In genomic region chr1:182562576-182563370, GRCm38 (mm10) we compare ENCODE assay signal across 9 mouse cellular contexts. TPM values are rescaled to one million over a fixed set of nuclear protein-coding genes. Genes with fewer than 3 reads are reported as not detected.
DNase-seq lines count a peak whose midpoint lies in the region; ATAC-seq and TF ChIP-seq lines count a peak whose summit lies in the region.
"Had no signal": no experiment of that assay in that cellular context is flagged by ENCODE, and none has a peak within 500 bp of the region (broad histone marks: within the 10 kb centered on the region; RNA-seq: fewer than 3 reads in every experiment).

No protein-coding gene starts in this region.

- DNase-seq in lung, embryonic 14.5 days, result peak; percentile 69
- no peak for DNase-seq in lung, adult 2 months
- no peak for DNase-seq in layer of hippocampus, adult 8-10 months (ENCODE audit: low spot score in 2 of 2)
- no peak for DNase-seq in heart, adult 11 months
- no peak for DNase-seq in layer of hippocampus, postnatal 14 days (ENCODE audit: low spot score in 2 of 2)

- peaks cover 6% of the 10 kb centered on the region; the same call in 1 of the 2 replicates for H3K4me1 ChIP-seq in lung, embryonic 14.5 days (ENCODE audit: insufficient read depth)
- H3K4me1 ChIP-seq in lung, adult 2 months (ENCODE audit: control insufficient read depth, insufficient read depth, low read length), result no peaks in the 10 kb centered on the region
- peaks cover 22% of the 10 kb centered on the region for H3K4me1 ChIP-seq in lung, embryonic 15.5 days
- peaks cover 11% of the 10 kb centered on the region for H3K4me1 ChIP-seq in stomach, embryonic 16.5 days (ENCODE audit: control insufficient read depth, insufficient read depth, low read length)

- no peaks in the 10 kb centered on the region for H3K36me3 ChIP-seq in lung, embryonic 14.5 days (ENCODE audit: insufficient read depth)
- no peaks in the 10 kb centered on the region for H3K36me3 ChIP-seq in lung, embryonic 15.5 days
- no peaks in the 10 kb centered on the region for H3K36me3 ChIP-seq in stomach, embryonic 16.5 days (ENCODE audit: control insufficient read depth, insufficient read depth, low read length)

- 27% methylated on average over 16 of the region's 16 CpGs for WGBS in lung, embryonic 14.5 days
- 30% methylated on average over 16 of the region's 16 CpGs for WGBS in lung, adult 2 months
- 23% methylated on average over 16 of the region's 16 CpGs for WGBS in lung, embryonic 15.5 days
- WGBS in stomach, embryonic 16.5 days, result 27% methylated on average over 16 of the region's 16 CpGs

- 0 out of 2 replicates have a peak, but pooled peaks have one; percentile 50 for ATAC-seq in lung, embryonic 14.5 days (ENCODE audit: insufficient read depth)
- ATAC-seq in granulocyte monocyte progenitor cell, adult 5-6 weeks (replicated peaks; ENCODE audit: poor library complexity, severe bottlenecking), result peak; percentile 78
- ATAC-seq in lung, embryonic 15.5 days (ENCODE audit: borderline replicate concordance, extremely low read depth, low FRiP score, low TSS enrichment), result 0 out of 2 replicates have a peak, but pooled peaks have one; percentile 31
- ATAC-seq in stomach, embryonic 16.5 days (ENCODE audit: insufficient read depth, low FRiP score), result peak; percentile 49; the same call in 1 of the 2 replicates

- no peak for TF ChIP-seq POLR2A in lung, adult 2 months (IDR thresholded peaks at IDR 0.05; ENCODE audit: borderline replicate concordance, extremely low read depth, low read depth, low read length)

- H3K4me2 ChIP-seq in lung, embryonic 14.5 days, result peak overlapping the region; percentile 41
- peak overlapping the region; percentile 20 for H3K4me2 ChIP-seq in lung, embryonic 15.5 days
- peak overlapping the region; percentile 38; the same call in 1 of the 2 replicates for H3K4me2 ChIP-seq in stomach, embryonic 16.5 days (ENCODE audit: low read depth, low read length)

- no peak overlapping the region for H3K9ac ChIP-seq in lung, embryonic 14.5 days
- no peak overlapping the region for H3K9ac ChIP-seq in lung, embryonic 15.5 days
- H3K9ac ChIP-seq in stomach, embryonic 16.5 days (ENCODE audit: low read length), result peak overlapping the region; percentile 15

- H3K4me3 ChIP-seq in lung, embryonic 14.5 days (ENCODE audit: low read depth, low read length), result no peak overlapping the region
- no peak overlapping the region for H3K4me3 ChIP-seq in lung, adult 2 months (replicated peaks; ENCODE audit: extremely low read depth, low read depth, low read length)
- no peak overlapping the region for H3K4me3 ChIP-seq in lung, embryonic 15.5 days
- H3K4me3 ChIP-seq in stomach, embryonic 16.5 days (replicated peaks; ENCODE audit: low read length), result no peak overlapping the region

- H3K27ac ChIP-seq in lung, embryonic 14.5 days (ENCODE audit: low read depth), result no peak overlapping the region
- peak overlapping the region; percentile 35; the same call in 1 of the 2 replicates for H3K27ac ChIP-seq in lung, embryonic 15.5 days
- peak overlapping the region; percentile 65 for H3K27ac ChIP-seq in stomach, embryonic 16.5 days (ENCODE audit: low read length)

- no peaks in the 10 kb centered on the region for H3K9me3 ChIP-seq in lung, embryonic 14.5 days (ENCODE audit: low read depth, low read length)
- no peaks in the 10 kb centered on the region for H3K9me3 ChIP-seq in lung, embryonic 15.5 days
- H3K9me3 ChIP-seq in stomach, embryonic 16.5 days (replicated peaks; ENCODE audit: control insufficient read depth, low read length), result no peaks in the 10 kb centered on the region

- no peaks in the 10 kb centered on the region for H3K27me3 ChIP-seq in lung, embryonic 14.5 days (ENCODE audit: insufficient read depth, low read length)
- no peaks in the 10 kb centered on the region; the same call in 1 of the 2 replicates for H3K27me3 ChIP-seq in lung, embryonic 15.5 days
- no peaks in the 10 kb centered on the region for H3K27me3 ChIP-seq in stomach, embryonic 16.5 days (ENCODE audit: control insufficient read depth, insufficient read depth, low read length)

- TF ChIP-seq CTCF in lung, embryonic 14.5 days (IDR thresholded peaks at IDR 0.05; ENCODE audit: low read depth), result no peak
- TF ChIP-seq CTCF in lung, adult 2 months (IDR thresholded peaks at IDR 0.05; ENCODE audit: insufficient read depth, low read length), result no peak

RNA-seq across cellular contexts. Expression of gene Capn8, which starts 2.0 kb away (rescaled TPM):
- polyA plus RNA-seq in lung, embryonic 14.5 days (2014; fragmentation: Nextera tagmentation; extraction: Ambion mirVana), result not detected in 2 replicates
- polyA plus RNA-seq in lung, adult 2 months (2012; rRNA removed), result 0.26 TPM in 2 replicates
- not detected in 2 replicates for total RNA-seq in granulocyte monocyte progenitor cell, adult 5-6 weeks (2014; fragmentation: Nextera tagmentation)
- not detected in 2 replicates for total RNA-seq in granulocyte monocyte progenitor cell, adult 5-6 weeks (2017)
- 0.09 TPM in 1 of 2 replicates, not detected in the other for polyA plus RNA-seq in lung, embryonic 15.5 days (2015; fragmentation: Nextera tagmentation; extraction: Ambion mirVana)
- 3.3 and 4.9 TPM in 2 replicates for polyA plus RNA-seq in stomach, embryonic 16.5 days (2015; fragmentation: Nextera tagmentation; extraction: Ambion mirVana)
- not detected for total RNA-seq in layer of hippocampus, adult 8-10 months (2022)
- not detected for total RNA-seq in layer of hippocampus, postnatal 14 days (2021)
- total RNA-seq: heart, postnatal 10 days had no signal

RNA-seq across cellular contexts. Expression of gene Capn2, which starts 45.4 kb away (rescaled TPM):
- polyA plus RNA-seq in lung, embryonic 14.5 days (2014; fragmentation: Nextera tagmentation; extraction: Ambion mirVana), result 116 and 117 TPM in 2 replicates
- polyA plus RNA-seq in lung, adult 2 months (2012; rRNA removed), result 69.0 and 71.5 TPM in 2 replicates
- total RNA-seq in granulocyte monocyte progenitor cell, adult 5-6 weeks (2014; fragmentation: Nextera tagmentation), result 5.2 and 18.1 TPM in 2 replicates
- total RNA-seq in granulocyte monocyte progenitor cell, adult 5-6 weeks (2017), result 8.6 and 9.0 TPM in 2 replicates
- 135 and 136 TPM in 2 replicates for polyA plus RNA-seq in lung, embryonic 15.5 days (2015; fragmentation: Nextera tagmentation; extraction: Ambion mirVana)
- 127 and 139 TPM in 2 replicates for polyA plus RNA-seq in stomach, embryonic 16.5 days (2015; fragmentation: Nextera tagmentation; extraction: Ambion mirVana)
- total RNA-seq in layer of hippocampus, adult 8-10 months (2022), result 10 to 100 TPM; 68.8 to 72.9 (median 71.6) TPM
- 10 to 100 TPM; 67.8 to 69.2 TPM for total RNA-seq in layer of hippocampus, postnatal 14 days (2021)
